Mouse (Mus musculus) embryonic facial prominence, embryonic 11.5 days (tissue): ENCODE measurements around the gene Gm3012. TPM values are rescaled to one million over a fixed set of nuclear protein-coding genes. Genes with fewer than 3 reads are reported as not detected.
"Not testable (repeated sequence)": the region's sequence is repeated elsewhere in the genome, so short reads cannot be mapped to it uniquely, and the experiment has no call there.

Source experiments
- ATAC-seq: fragments of 200-750 bp; cut with Nextera tagmentation; replicated peaks from 2 replicates; pipeline ENCODE4 v1.8.0; 2017; ENCODE audit warnings: low read depth; ENCODE audit not compliant: insufficient number of reproducible peaks, low FRiP score, low TSS enrichment
- DNase-seq: peaks from one replicate; pipeline ENCODE4 v3.0.0-alpha.2; 2015; ENCODE audit warnings: low spot score
- H3K27ac ChIP-seq: fragments of 300-500 bp; sonication (generic); replicated peaks from 2 replicates; pipeline ENCODE4 v1.5.1; 2014; ENCODE audit warnings: mild to moderate bottlenecking, low read depth, low read length, control low read depth
- H3K27me3 ChIP-seq: fragments of 300-500 bp; sonication (generic); 2 replicates; pipeline ENCODE4 v1.6.1; 2014; ENCODE audit warnings: mild to moderate bottlenecking, low read length, moderate library complexity, mixed read lengths; ENCODE audit not compliant: control insufficient read depth, insufficient read depth
- H3K36me3 ChIP-seq: fragments of 300-500 bp; sonication (generic); replicated peaks from 2 replicates; pipeline ENCODE4 v1.6.1; 2014; ENCODE audit warnings: low read depth, mild to moderate bottlenecking, low read length, moderate library complexity, mixed read lengths; ENCODE audit not compliant: control insufficient read depth, insufficient read depth
- H3K4me1 ChIP-seq: fragments of 300-500 bp; sonication (generic); 2 replicates; pipeline ENCODE4 v1.6.1; 2014; ENCODE audit warnings: low read length, mixed read lengths; ENCODE audit not compliant: control insufficient read depth, insufficient read depth
- H3K4me2 ChIP-seq: fragments of 300-500 bp; sonication (generic); 2 replicates; pipeline ENCODE4 v1.6.1; 2014; ENCODE audit warnings: low read depth, mild to moderate bottlenecking, control low read depth, low read length, moderate library complexity
- H3K4me3 ChIP-seq: fragments of 300-500 bp; sonication (generic); 2 replicates; pipeline ENCODE4 v1.5.1; 2014; ENCODE audit warnings: low read depth, low read length, control low read depth
- H3K9ac ChIP-seq: fragments of 300-500 bp; sonication (generic); replicated peaks from 2 replicates; pipeline ENCODE4 v1.6.1; 2014; ENCODE audit warnings: mild to moderate bottlenecking, control low read depth, low read length
- H3K9me3 ChIP-seq: fragments of 300-500 bp; sonication (generic); replicated peaks from 2 replicates; pipeline ENCODE4 v1.6.1; 2016; ENCODE audit warnings: mild to moderate bottlenecking, low read length, inconsistent platforms, mixed read lengths; ENCODE audit not compliant: control insufficient read depth
- WGBS: fragments of 180-500 bp; shearing (Covaris S2); extraction: QIAGEN DNeasy Blood & Tissue Kit; methylation state at CpG from one replicate; pipeline ENCODE4 v1.1.7; 2014; 5-methylcytosine and 5-hydroxymethylcytosine counted together
- polyA plus RNA-seq: library from polyadenylated mRNA; unstranded; fragments of >200 nt; fragmentation: Nextera tagmentation; extraction: Ambion mirVana; gene quantifications from 2 replicates; pipeline ENCODE4 v1.2.1, GENCODE M21; 2014

Gm3012 gene
- polyA plus RNA-seq: not detected in 2 replicates

- WGBS: no CpG with 5 or more reads among the region's 2 CpGs
- not testable (repeated sequence) for H3K4me1 ChIP-seq, H3K4me3 ChIP-seq, H3K27me3 ChIP-seq, H3K9me3 ChIP-seq, H3K27ac ChIP-seq, H3K9ac ChIP-seq, H3K36me3 ChIP-seq, H3K4me2 ChIP-seq, ATAC-seq, DNase-seq
Measured at GRCm38 (mm10) chr14:3634212-3634611, at the start of gene Gm3012. Gene Gm3012 (plus strand): TSS chr14:3634512.

GRCm38 (mm10) chr14:3651730-3652129 is 17.4 kb downstream of the Gm3012 start, which contains the start of gene Gm3020:
Gene Gm3020 (plus strand): TSS chr14:3652030.
- not testable (repeated sequence) for H3K27me3 ChIP-seq, H3K4me2 ChIP-seq, DNase-seq, H3K27ac ChIP-seq, ATAC-seq, H3K4me3 ChIP-seq, H3K4me1 ChIP-seq, H3K9ac ChIP-seq, H3K36me3 ChIP-seq, H3K9me3 ChIP-seq
- WGBS: no CpG with 5 or more reads among the region's 32 CpGs

- not testable (repeated sequence) for H3K9me3 ChIP-seq, H3K27ac ChIP-seq, H3K4me3 ChIP-seq, H3K4me1 ChIP-seq, H3K27me3 ChIP-seq, H3K4me2 ChIP-seq, ATAC-seq, H3K9ac ChIP-seq, H3K36me3 ChIP-seq, DNase-seq
- WGBS: no CpG with 5 or more reads among the region's 3 CpGs
Measured at GRCm38 (mm10) chr14:3688483-3688882, 54.2 kb downstream of the Gm3012 start, which contains the start of gene Gm3043. Gene Gm3043 (plus strand): TSS chr14:3688783.

Other genes starting within 250 kb of the Gm3012 start
- not detected in 2 replicates for gene Gm10413, start 239.4 kb upstream of the Gm3012 start, polyA plus RNA-seq
- 2.4 and 2.5 TPM in 2 replicates for gene Gm10409, start 221.9 kb upstream of the Gm3012 start, polyA plus RNA-seq
- 0.45 and 1.6 TPM in 2 replicates for gene Gm3005, start 206.4 kb upstream of the Gm3012 start, polyA plus RNA-seq
- gene Gm10408, start 185.1 kb upstream of the Gm3012 start, polyA plus RNA-seq: not detected in 2 replicates
- gene Gm3020, start 17.5 kb downstream of the Gm3012 start, polyA plus RNA-seq: 2.4 and 2.5 TPM in 2 replicates
- gene Gm3043, start 54.3 kb downstream of the Gm3012 start, polyA plus RNA-seq: not detected in 2 replicates
- gene Gm3002, start 175.6 kb downstream of the Gm3012 start, polyA plus RNA-seq: 0.72 and 1.2 TPM in 2 replicates
- gene Gm3033, start 211.7 kb downstream of the Gm3012 start, polyA plus RNA-seq: not detected in 2 replicates
- gene Gm2916, start 249.7 kb downstream of the Gm3012 start, polyA plus RNA-seq: 0.33 TPM in 1 of 2 replicates, not detected in the other